Mouse (Mus musculus) embryonic facial prominence, embryonic 15.5 days (tissue): ENCODE measurements around the gene Snrnp40. TPM values are rescaled to one million over a fixed set of nuclear protein-coding genes. Genes with fewer than 3 reads are reported as not detected.

Experiments
- ATAC-seq: fragments of 200-750 bp; cut with Nextera tagmentation; 2 replicates; pipeline ENCODE4 v1.8.0; 2017; ENCODE audit warnings: low read depth, moderate TSS enrichment; ENCODE audit not compliant: insufficient number of reproducible peaks, low FRiP score, low TSS enrichment
- H3K27ac ChIP-seq: fragments of 300-500 bp; sonication (generic); replicated peaks from 2 replicates; pipeline ENCODE4 v1.5.1; 2015; ENCODE audit warnings: mild to moderate bottlenecking, inconsistent platforms
- H3K27me3 ChIP-seq: fragments of 300-500 bp; sonication (generic); 2 replicates; pipeline ENCODE4 v1.6.1; 2015; ENCODE audit warnings: inconsistent platforms
- H3K36me3 ChIP-seq: fragments of 300-500 bp; sonication (generic); 2 replicates; pipeline ENCODE4 v1.6.1; 2015; ENCODE audit warnings: mild to moderate bottlenecking, inconsistent platforms
- H3K4me1 ChIP-seq: fragments of 300-500 bp; sonication (generic); 2 replicates; pipeline ENCODE4 v1.6.1; 2015; ENCODE audit warnings: inconsistent platforms
- H3K4me2 ChIP-seq: fragments of 300-500 bp; sonication (generic); replicated peaks from 2 replicates; pipeline ENCODE4 v1.6.1; 2015; ENCODE audit warnings: mild to moderate bottlenecking, inconsistent platforms
- H3K4me3 ChIP-seq: fragments of 300-500 bp; sonication (generic); replicated peaks from 2 replicates; pipeline ENCODE4 v1.5.1; 2015; ENCODE audit warnings: mild to moderate bottlenecking, inconsistent platforms
- H3K9ac ChIP-seq: fragments of 300-500 bp; sonication (generic); 2 replicates; pipeline ENCODE4 v1.6.1; 2015; ENCODE audit warnings: inconsistent platforms
- H3K9me3 ChIP-seq: fragments of 300-500 bp; sonication (generic); replicated peaks from 2 replicates; pipeline ENCODE4 v1.6.1; 2016; ENCODE audit warnings: inconsistent platforms
- WGBS: fragments of 180-500 bp; shearing (Covaris S2); methylation state at CpG from one replicate; pipeline ENCODE4 v1.1.7; 2015; 5-methylcytosine and 5-hydroxymethylcytosine counted together
- polyA plus RNA-seq: library from polyadenylated mRNA; unstranded; fragments of >200 nt; fragmentation: Nextera tagmentation; extraction: Ambion mirVana; gene quantifications from 2 replicates; pipeline ENCODE4 v1.2.1, GENCODE M21; 2015

Gene Snrnp40
- polyA plus RNA-seq, 1 experiment from 2014 or later: 132 TPM

DNA sequence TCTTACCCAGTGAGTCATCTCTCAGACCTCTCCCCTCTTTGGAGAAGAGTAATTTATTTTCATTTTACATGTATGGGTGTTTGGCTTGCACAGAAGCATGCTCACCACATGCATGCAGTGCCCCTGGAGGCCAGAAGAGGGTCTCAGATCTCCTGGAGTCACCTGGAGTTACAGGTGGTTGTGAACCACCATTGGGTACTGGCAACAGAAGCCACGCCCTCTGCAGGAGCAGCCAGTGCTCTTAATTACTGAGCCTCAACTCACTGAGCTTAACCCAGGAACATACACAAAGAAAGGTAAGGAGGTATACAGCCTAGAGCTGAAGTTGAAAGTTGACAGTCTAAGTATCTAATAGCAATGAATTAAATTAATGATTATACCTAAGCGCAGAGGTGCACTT lies 34.5 kb upstream of the Snrnp40 start:
- Histone ChIP-seq H3K4me2 (no peak overlapping the region), H3K9me3 (no peaks in the 10 kb centered on the region), H3K4me3 (no peak overlapping the region), H3K27ac (no peak overlapping the region), H3K4me1 (no peaks in the 10 kb centered on the region), H3K36me3 (peaks cover 78% of the 10 kb centered on the region), H3K27me3 (no peaks in the 10 kb centered on the region), H3K9ac (no peak overlapping the region)
- 94% methylated on average over 2 of the region's 2 CpGs for WGBS
- no peak for ATAC-seq

DNA sequence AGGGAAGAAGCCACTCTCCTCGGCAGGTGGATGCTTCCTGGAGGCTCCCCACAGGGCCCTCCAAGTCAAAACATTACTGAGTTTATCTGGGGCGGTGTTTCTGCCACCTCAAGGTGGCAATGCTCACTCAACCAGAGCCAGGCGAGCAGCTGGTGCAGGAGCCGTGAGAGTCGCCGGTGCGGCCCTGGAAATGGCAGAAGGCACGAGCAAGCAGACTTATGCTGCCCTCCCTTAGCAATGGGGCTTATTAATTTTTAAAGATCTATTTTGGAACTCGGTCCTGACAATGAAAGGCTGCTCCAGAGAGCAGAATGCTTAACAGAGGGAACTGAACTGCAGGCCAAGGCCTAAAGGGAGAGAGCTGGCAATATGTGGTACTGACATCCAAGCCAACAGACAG lies 32.6 kb upstream of the Snrnp40 start:
- H3K36me3 ChIP-seq: peaks cover 65% of the 10 kb centered on the region
- H3K9ac ChIP-seq: no peak overlapping the region
- H3K4me1 ChIP-seq: no peaks in the 10 kb centered on the region
- H3K4me2 ChIP-seq: no peak overlapping the region
- 86% methylated on average over 9 of the region's 9 CpGs for WGBS
- ATAC-seq: no peak
- H3K27me3 ChIP-seq: no peaks in the 10 kb centered on the region
- H3K4me3 ChIP-seq: no peak overlapping the region
- H3K9me3 ChIP-seq: no peaks in the 10 kb centered on the region
- H3K27ac ChIP-seq: no peak overlapping the region

DNA sequence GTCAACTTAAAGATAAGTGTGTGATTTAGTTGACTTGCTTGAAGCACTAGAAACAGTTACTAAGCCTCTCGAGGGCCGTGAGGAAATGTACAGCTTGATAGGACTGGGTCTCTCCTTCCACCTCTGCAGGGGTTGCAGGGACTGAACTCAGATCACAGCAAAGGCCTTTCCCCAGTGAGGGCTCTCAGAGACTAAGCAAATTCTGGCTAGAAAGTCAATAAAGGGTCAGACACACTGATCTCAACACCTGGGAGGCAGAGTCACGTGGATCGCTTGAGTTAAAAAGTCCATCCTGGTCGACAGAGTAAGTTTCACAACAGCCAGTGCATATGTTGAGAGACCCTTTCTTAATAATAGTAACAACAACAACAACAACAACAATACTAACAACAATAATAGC lies 24.1 kb upstream of the Snrnp40 start:
- no peak overlapping the region for H3K9ac ChIP-seq
- H3K27me3 ChIP-seq: no peaks in the 10 kb centered on the region
- no peak overlapping the region for H3K27ac ChIP-seq
- ATAC-seq: no peak
- no peaks in the 10 kb centered on the region for H3K4me1 ChIP-seq
- H3K36me3 ChIP-seq: peaks cover 53% of the 10 kb centered on the region
- no peaks in the 10 kb centered on the region for H3K9me3 ChIP-seq
- H3K4me3 ChIP-seq: no peak overlapping the region
- no peak overlapping the region for H3K4me2 ChIP-seq
- 90% methylated on average over 5 of the region's 5 CpGs for WGBS

DNA sequence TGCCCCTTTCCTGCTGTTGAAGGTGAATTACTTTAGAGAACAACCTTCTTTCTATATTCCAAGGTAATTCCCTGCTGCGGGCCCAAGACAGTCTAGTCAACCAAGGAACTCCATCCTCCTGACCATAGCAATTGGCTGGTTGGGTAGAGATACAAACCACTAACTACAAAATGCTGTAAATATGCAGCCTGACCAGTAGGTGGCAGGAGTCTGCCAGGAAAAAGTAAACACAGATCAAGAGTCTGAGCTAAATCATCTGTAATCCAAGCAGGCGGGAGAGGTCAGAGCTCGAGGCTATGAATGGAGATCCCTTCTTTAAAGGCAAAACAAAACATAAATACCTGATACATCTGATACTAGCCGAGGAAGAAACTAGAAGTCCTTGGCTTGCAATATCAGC lies 18.2 kb upstream of the Snrnp40 start:
- Histone ChIP-seq H3K36me3 (peaks cover 51% of the 10 kb centered on the region), H3K9ac (no peak overlapping the region), H3K27me3 (no peaks in the 10 kb centered on the region), H3K4me3 (no peak overlapping the region), H3K27ac (no peak overlapping the region), H3K9me3 (no peaks in the 10 kb centered on the region), H3K4me2 (no peak overlapping the region), H3K4me1 (peaks cover 4% of the 10 kb centered on the region; the same call in 1 of the 2 replicates)
- no peak for ATAC-seq
- WGBS: 21% methylated on average over 4 of the region's 4 CpGs

DNA sequence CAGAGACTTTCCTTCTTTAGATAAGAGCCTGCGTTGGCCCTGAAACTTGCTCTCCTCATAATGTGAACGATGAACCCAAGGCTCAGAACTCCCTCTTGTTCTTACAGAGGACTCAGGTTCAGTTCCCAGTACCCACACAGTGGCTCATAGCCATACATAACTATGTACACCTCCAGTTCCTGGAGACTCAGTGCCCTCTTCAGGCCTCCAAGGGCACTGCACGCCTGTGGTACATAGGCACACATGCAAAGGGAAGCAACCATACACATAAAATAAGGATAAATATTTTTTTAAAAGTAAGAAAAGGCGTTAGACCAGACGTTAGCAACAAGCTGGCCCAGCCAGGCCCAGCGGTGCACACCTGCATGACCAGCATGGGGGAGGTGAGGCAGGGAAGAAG lies 10.3 kb upstream of the Snrnp40 start:
- no peak overlapping the region for H3K4me2 ChIP-seq
- no peaks in the 10 kb centered on the region for H3K9me3 ChIP-seq
- no peaks in the 10 kb centered on the region for H3K27me3 ChIP-seq
- no peak overlapping the region for H3K9ac ChIP-seq
- WGBS: 95% methylated on average over 6 of the region's 6 CpGs
- H3K4me3 ChIP-seq: no peak overlapping the region
- peaks cover 80% of the 10 kb centered on the region for H3K36me3 ChIP-seq
- no peak overlapping the region for H3K27ac ChIP-seq
- no peak for ATAC-seq
- no peaks in the 10 kb centered on the region for H3K4me1 ChIP-seq

DNA sequence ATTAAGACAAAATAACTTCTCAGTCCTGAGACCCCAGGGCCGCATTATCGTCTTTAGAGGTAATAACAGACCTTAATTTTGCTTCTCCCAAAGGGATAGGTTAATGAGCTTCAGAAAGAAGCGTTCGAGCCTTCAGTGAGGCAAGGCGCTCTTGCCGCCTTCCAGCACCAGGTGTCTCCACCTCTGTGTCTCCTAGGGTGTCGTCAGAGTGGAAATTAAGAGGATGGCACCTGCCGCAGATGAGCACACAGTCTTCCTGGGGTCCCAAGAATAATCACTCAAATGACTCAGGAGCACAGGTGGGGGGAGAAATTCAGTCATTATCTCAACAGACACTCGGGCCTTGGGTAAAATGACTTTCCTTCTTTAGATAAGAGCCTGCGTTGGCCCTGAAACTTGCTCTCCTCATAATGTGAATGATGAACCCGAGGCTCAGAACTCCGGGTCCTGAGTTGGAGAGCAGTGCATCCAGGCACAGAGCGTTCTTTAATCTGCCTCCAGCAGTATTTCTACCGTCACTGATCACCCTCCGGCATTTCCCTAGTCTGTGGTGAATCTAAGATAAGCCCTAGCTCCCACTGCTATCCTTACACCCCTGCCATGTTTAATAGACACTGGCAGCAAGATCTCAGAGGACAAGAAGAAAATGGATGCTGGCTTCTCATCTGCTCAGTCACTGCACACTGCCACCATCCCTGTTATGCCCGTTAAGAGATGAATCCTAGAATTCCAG lies 9.1 kb upstream of the Snrnp40 start:
- H3K4me2 ChIP-seq: no peak overlapping the region
- no peak for ATAC-seq
- WGBS: 84% methylated on average over 16 of the region's 16 CpGs
- H3K4me3 ChIP-seq: no peak overlapping the region
- H3K4me1 ChIP-seq: no peaks in the 10 kb centered on the region
- H3K27ac ChIP-seq: no peak overlapping the region
- no peaks in the 10 kb centered on the region for H3K27me3 ChIP-seq
- H3K36me3 ChIP-seq: peaks cover 74% of the 10 kb centered on the region
- H3K9me3 ChIP-seq: no peaks in the 10 kb centered on the region
- H3K9ac ChIP-seq: no peak overlapping the region

DNA sequence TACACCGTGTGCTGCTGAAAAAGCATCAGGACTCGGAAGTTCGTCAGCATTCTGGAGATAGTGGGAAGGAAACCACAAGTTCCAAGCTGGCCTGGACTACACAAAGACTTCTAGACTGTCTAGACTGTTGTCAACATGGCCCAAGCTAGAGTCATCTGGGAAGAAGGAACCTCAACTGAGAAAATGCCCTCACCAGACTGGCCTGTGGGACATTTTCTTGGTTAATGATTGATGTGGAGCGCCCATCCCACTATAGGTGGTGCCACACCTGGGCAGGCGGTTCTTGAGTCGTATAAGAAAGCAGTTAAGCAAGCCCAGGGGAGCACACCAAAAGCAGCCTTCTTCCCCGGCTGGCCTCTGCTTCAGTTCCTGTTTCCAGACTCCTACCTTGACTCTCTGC lies 7.3 kb upstream of the Snrnp40 start:
- Histone ChIP-seq H3K4me1 (peaks cover 5% of the 10 kb centered on the region), H3K9me3 (no peaks in the 10 kb centered on the region), H3K9ac (no peak overlapping the region), H3K27ac (no peak overlapping the region), H3K36me3 (peaks cover 70% of the 10 kb centered on the region), H3K4me3 (no peak overlapping the region), H3K4me2 (no peak overlapping the region), H3K27me3 (no peaks in the 10 kb centered on the region)
- ATAC-seq: no peak
- WGBS: 88% methylated on average over 7 of the region's 7 CpGs

DNA sequence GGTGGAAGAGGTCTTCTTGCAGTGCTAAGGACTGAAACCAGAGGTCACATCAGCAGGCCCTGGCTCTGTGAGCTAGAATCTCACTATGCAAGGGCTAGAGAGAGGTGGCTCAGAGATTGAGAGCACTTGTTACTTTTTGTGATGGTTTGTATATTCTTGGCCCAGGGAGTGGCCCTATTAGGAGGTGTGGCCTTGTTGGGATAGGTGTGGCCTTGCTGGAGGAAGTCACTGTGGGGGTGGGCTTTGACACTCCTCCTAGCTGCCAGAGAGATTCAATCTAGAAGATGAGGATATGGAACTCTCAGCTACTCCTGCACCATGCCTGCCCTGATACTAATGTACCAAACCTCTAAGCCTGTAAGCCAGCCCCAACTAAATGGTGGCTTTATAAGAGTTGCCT lies 2.0 kb upstream of the Snrnp40 start:
- no peak overlapping the region for H3K4me2 ChIP-seq
- peaks cover 24% of the 10 kb centered on the region for H3K36me3 ChIP-seq
- no peak overlapping the region for H3K4me3 ChIP-seq
- no peaks in the 10 kb centered on the region for H3K9me3 ChIP-seq
- H3K9ac ChIP-seq: no peak overlapping the region
- H3K27me3 ChIP-seq: no peaks in the 10 kb centered on the region
- ATAC-seq: no peak
- H3K4me1 ChIP-seq: peaks cover 33% of the 10 kb centered on the region
- H3K27ac ChIP-seq: no peak overlapping the region

DNA sequence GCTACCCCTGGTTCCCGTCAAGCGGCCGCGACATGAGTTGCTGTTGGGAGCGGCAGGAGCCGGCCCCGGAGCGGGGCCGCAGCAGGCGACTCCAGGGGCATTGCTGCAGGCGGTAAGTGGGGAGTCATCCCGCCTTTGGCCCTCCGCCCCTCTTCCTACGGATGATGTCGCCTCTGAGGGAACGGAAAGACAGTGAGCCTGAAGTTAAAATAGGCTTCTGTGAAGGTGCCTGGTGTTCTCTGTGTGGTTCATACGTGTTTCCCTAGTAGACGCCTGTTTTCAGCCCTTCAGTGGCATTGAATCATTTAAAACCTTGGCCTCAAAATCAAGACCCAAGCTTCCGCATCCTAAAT lies 282 bp downstream of the Snrnp40 start:
- H3K27ac ChIP-seq: peak overlapping the region; percentile 84
- peaks cover 33% of the 10 kb centered on the region for H3K4me1 ChIP-seq
- WGBS: under 1% methylated on average over 19 of the region's 19 CpGs
- no peaks in the 10 kb centered on the region for H3K27me3 ChIP-seq
- no peak for ATAC-seq
- peak overlapping the region; percentile 59 for H3K4me2 ChIP-seq
- no peaks in the 10 kb centered on the region for H3K9me3 ChIP-seq
- peak overlapping the region; percentile 97 for H3K9ac ChIP-seq
- peaks cover 29% of the 10 kb centered on the region for H3K36me3 ChIP-seq
- peak overlapping the region; percentile 99 for H3K4me3 ChIP-seq

DNA sequence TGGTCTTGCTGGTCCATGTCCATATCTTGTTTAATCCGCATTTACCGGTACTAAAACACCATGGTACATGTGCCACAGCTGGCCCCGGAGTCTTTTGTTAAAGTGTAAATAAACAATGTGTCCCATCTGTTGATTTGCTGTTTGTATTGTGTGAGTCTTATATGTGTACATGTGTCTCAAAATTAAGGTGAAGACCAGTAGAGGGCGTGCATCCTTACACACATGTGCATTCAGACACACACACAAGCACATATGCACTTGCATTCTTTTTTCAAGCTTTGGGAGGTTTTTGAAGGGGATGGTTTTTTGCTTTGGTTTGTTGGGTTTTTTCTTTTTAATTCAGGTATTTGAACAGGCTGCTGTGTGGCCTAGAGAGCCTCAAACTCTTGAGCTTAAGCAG lies 16.7 kb downstream of the Snrnp40 start:
- Histone ChIP-seq H3K27me3 (no peaks in the 10 kb centered on the region), H3K9ac (no peak overlapping the region), H3K4me3 (no peak overlapping the region), H3K36me3 (peaks cover 87% of the 10 kb centered on the region), H3K4me1 (no peaks in the 10 kb centered on the region), H3K9me3 (no peaks in the 10 kb centered on the region), H3K27ac (no peak overlapping the region), H3K4me2 (no peak overlapping the region)
- 90% methylated on average over 4 of the region's 4 CpGs for WGBS
- ATAC-seq: no peak

DNA sequence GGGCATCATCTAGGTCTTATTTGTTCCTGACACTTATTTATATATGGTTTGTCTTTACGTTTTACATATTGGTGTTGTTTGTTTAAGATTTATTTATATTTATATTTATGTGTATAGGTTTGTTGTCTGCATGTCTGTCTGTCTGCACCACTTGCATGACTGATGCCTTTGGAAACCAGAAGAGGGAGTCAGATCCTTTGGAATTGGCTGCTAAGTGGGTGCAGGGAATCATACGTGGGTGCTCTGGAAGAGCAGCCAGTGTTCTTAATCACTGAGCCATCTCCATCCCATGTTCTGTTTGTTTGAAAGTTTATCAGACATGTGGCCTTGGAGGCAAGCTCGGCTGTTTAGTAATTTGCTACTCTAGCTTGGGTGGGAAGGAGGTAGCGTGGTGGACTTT lies 17.6 kb downstream of the Snrnp40 start:
- H3K27me3 ChIP-seq: no peaks in the 10 kb centered on the region
- H3K27ac ChIP-seq: no peak overlapping the region
- WGBS: 81% methylated on average over 4 of the region's 4 CpGs
- no peaks in the 10 kb centered on the region for H3K4me1 ChIP-seq
- no peaks in the 10 kb centered on the region for H3K9me3 ChIP-seq
- H3K4me2 ChIP-seq: no peak overlapping the region
- peaks cover 88% of the 10 kb centered on the region for H3K36me3 ChIP-seq
- H3K4me3 ChIP-seq: no peak overlapping the region
- H3K9ac ChIP-seq: no peak overlapping the region
- ATAC-seq: no peak

DNA sequence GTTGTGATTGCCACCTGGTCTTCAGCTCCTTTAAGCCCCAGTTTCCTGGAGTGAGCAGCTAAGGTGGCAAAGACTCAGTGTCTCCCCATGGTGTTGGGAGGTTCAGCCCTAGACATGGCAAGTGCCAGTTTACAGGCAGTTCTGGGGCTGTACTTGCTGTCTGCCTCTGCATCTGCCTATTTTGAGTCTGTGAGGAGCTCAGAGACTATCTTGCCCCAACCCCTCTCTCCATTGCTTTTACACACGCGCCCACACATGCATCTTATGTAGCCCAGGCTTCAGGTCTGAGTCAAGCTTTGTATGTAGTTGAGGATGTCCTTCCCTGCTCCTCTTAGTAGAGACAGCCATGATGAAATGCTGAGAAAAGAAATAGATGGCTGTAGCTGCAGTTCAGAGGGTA lies 19.2 kb downstream of the Snrnp40 start:
- no peak overlapping the region for H3K27ac ChIP-seq
- no peak overlapping the region for H3K9ac ChIP-seq
- no peak overlapping the region for H3K4me3 ChIP-seq
- H3K4me1 ChIP-seq: no peaks in the 10 kb centered on the region
- no peak overlapping the region for H3K4me2 ChIP-seq
- 95% methylated on average over 2 of the region's 2 CpGs for WGBS
- no peak for ATAC-seq
- H3K9me3 ChIP-seq: no peaks in the 10 kb centered on the region
- H3K36me3 ChIP-seq: peaks cover 83% of the 10 kb centered on the region
- no peaks in the 10 kb centered on the region for H3K27me3 ChIP-seq
